Mouse (Mus musculus): ENCODE measurements around the gene Jam2. TPM values are rescaled to one million over a fixed set of nuclear protein-coding genes. Genes with fewer than 3 reads are reported as not detected.

Jam2 gene
- polyA plus RNA-seq, 1 experiment from 2014 or later, result 5.9 TPM

DNA sequence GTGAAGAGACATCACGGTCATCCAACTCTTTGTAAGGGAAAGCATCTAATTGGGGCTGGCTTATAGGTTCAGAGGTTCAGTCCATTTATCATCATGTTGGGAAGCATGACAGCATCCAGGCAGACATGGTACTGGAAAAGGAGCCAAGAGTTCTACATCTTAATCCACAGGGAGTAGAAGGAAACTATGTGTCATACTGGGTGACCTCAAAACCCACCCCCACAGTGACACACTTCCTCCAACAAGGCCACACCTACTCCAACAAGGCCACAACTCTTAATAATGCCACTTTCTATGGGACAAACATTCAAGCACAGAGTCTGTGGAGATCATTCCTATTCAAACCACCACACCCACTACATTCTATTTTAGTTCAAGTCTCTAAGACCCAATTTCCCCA is 36.3 kb downstream of the Jam2 start:
- Histone ChIP-seq H3K9ac (ENCODE audit: low read depth, low read length) (no peak overlapping the region), H3K9me3 (ENCODE audit: control insufficient read depth) (no peaks in the 10 kb centered on the region), H3K4me3 (ENCODE audit: low read depth, low read length) (no peak overlapping the region), H3K27ac (ENCODE audit: low read depth, low read length) (no peak overlapping the region), H3K4me2 (replicated peaks; ENCODE audit: low read depth) (no peak overlapping the region), H3K27me3 (replicated peaks; ENCODE audit: control insufficient read depth, insufficient read depth, low read length) (no peaks in the 10 kb centered on the region), H3K4me1 (replicated peaks; ENCODE audit: control insufficient read depth, insufficient read depth, low read length) (no peaks in the 10 kb centered on the region), H3K36me3 (ENCODE audit: control insufficient read depth, insufficient read depth) (no peaks in the 10 kb centered on the region)
- no peak for TF ChIP-seq CTCF (IDR thresholded peaks at IDR 0.05; ENCODE audit: low read depth)
- ATAC-seq, result no peak
- WGBS, result 83% methylated on average over 1 of the region's 1 CpGs

DNA sequence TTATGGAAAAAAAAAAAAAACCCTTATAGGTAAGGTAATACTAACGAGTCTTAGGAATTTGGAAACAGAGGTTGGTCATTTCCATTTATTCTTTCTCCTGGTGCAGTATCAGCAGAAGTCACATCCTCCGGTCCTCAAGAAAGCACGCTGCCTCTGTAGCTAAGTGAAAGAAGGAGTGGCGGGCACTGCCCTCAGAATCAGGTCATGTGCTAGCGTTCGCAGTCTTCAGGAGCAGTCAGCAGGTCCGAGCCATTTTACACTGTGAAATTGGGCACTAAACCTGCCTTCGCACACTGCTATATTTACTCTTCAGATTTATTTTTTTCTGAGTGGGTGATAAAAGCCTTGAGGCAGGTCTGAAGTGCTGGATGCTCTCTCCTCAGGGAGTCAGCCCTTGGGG is 39.9 kb downstream of the Jam2 start:
- Histone ChIP-seq H3K9ac (ENCODE audit: low read depth, low read length) (no peak overlapping the region), H3K4me1 (replicated peaks; ENCODE audit: control insufficient read depth, insufficient read depth, low read length) (no peaks in the 10 kb centered on the region), H3K36me3 (ENCODE audit: control insufficient read depth, insufficient read depth) (no peaks in the 10 kb centered on the region), H3K4me2 (replicated peaks; ENCODE audit: low read depth) (no peak overlapping the region), H3K27me3 (replicated peaks; ENCODE audit: control insufficient read depth, insufficient read depth, low read length) (no peaks in the 10 kb centered on the region), H3K4me3 (ENCODE audit: low read depth, low read length) (no peak overlapping the region), H3K9me3 (ENCODE audit: control insufficient read depth) (no peaks in the 10 kb centered on the region), H3K27ac (ENCODE audit: low read depth, low read length) (no peak overlapping the region)
- TF ChIP-seq CTCF (IDR thresholded peaks at IDR 0.05; ENCODE audit: low read depth), result no peak
- ATAC-seq, result no peak
- 59% methylated on average over 8 of the region's 8 CpGs for WGBS

DNA sequence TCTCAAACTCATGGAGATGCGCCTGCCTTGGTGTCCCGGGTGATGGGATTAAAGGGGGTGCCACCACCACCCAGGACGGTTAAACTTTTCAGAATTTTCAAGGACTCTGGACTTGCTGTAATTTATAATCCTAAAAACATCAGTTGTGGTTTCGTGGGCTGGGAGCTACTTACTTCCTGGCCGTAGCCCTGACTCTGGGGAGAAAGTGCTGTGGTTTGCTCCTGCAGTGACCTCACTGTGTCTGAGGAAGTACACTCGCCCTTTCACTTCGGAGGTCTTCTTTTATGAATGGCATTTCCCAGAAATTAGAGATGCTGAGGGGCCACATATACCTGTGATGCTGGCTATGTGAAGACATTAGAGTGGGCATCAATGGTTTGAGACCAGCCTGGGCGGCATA is 40.6 kb downstream of the Jam2 start:
- Histone ChIP-seq H3K4me3 (ENCODE audit: low read depth, low read length) (no peak overlapping the region), H3K9me3 (ENCODE audit: control insufficient read depth) (no peaks in the 10 kb centered on the region), H3K36me3 (ENCODE audit: control insufficient read depth, insufficient read depth) (no peaks in the 10 kb centered on the region), H3K4me1 (replicated peaks; ENCODE audit: control insufficient read depth, insufficient read depth, low read length) (no peaks in the 10 kb centered on the region), H3K9ac (ENCODE audit: low read depth, low read length) (no peak overlapping the region), H3K27me3 (replicated peaks; ENCODE audit: control insufficient read depth, insufficient read depth, low read length) (no peaks in the 10 kb centered on the region), H3K27ac (ENCODE audit: low read depth, low read length) (no peak overlapping the region), H3K4me2 (replicated peaks; ENCODE audit: low read depth) (no peak overlapping the region)
- 73% methylated on average over 8 of the region's 8 CpGs for WGBS
- no peak for TF ChIP-seq CTCF (IDR thresholded peaks at IDR 0.05; ENCODE audit: low read depth)
- no peak for ATAC-seq

DNA sequence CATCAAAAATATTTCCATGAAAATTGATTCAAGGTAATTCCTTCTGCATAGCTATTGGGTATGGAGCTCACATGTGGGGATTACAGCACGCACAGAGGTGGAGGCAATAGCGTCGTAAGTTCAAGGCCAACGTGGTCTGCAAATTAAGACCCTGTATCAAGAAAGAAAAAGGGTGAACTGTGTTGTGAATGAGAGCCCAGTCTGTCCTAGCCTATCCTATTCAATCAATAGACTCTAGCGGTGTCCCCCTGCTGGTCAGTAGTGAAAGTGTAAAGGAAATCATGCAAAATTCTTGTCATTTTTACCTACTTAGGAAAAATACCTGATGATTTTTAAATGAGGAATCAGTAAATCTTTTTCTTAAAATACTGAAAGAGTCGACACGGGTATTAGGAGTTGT is 43.5 kb downstream of the Jam2 start:
- H3K36me3 ChIP-seq (ENCODE audit: control insufficient read depth, insufficient read depth), result 0 out of 2 replicates have a peak, but pooled peaks cover 3% of the 10 kb centered on the region
- H3K4me3 ChIP-seq (ENCODE audit: low read depth, low read length), result no peak overlapping the region
- WGBS, result 40% methylated on average over 7 of the region's 7 CpGs
- H3K9me3 ChIP-seq (ENCODE audit: control insufficient read depth), result no peaks in the 10 kb centered on the region
- H3K4me1 ChIP-seq (replicated peaks; ENCODE audit: control insufficient read depth, insufficient read depth, low read length), result no peaks in the 10 kb centered on the region
- H3K9ac ChIP-seq (ENCODE audit: low read depth, low read length), result no peak overlapping the region
- no peak overlapping the region for H3K4me2 ChIP-seq (replicated peaks; ENCODE audit: low read depth)
- peak; percentile 79 for TF ChIP-seq CTCF (IDR thresholded peaks at IDR 0.05; ENCODE audit: low read depth)
- ATAC-seq, result no peak
- H3K27ac ChIP-seq (ENCODE audit: low read depth, low read length), result no peak overlapping the region
- H3K27me3 ChIP-seq (replicated peaks; ENCODE audit: control insufficient read depth, insufficient read depth, low read length), result no peaks in the 10 kb centered on the region

DNA sequence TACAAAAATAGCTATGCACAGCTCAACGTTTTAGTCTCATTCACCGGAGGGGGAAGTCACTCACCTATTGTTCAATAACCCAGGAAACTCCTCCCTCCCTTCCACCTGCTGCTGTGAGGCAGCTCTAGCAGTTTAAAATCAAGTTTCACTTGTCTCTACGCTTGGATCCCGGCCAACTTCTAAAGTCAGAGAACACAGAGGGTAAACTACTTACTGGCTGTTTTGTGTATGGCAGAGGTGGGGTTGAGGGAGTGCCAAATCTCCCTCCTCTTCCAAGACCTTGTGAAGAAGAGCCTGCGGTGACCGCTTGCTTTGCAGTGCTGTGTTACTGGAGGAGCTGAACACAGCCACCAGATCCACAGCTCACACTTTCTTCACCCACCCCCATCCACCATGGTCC is 51.1 kb downstream of the Jam2 start:
- WGBS, result 36% methylated on average over 6 of the region's 6 CpGs
- H3K36me3 ChIP-seq (ENCODE audit: control insufficient read depth, insufficient read depth), result peaks cover 54% of the 10 kb centered on the region

DNA sequence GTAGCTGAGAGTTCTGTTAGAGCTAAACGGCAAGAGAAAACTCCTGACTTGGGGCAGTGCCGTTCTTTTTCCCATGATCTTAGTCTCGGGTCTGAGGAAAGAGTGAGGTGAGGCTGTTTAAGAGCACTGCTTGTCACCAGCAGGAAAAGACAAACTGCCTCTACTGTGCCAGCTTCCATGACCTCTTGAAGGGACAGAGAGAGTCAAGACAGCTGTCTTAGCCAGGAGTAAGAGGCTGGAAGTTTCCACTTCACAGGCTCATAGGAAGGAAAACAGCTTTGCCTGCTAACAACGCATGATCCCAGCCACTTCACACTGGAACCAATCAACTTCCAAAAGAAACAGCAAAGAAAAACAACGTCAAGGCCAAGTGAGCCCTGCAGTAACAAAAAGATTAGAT is 57.8 kb downstream of the Jam2 start:
- H3K36me3 ChIP-seq (ENCODE audit: control insufficient read depth, insufficient read depth), result peaks cover 44% of the 10 kb centered on the region
- H3K27me3 ChIP-seq (replicated peaks; ENCODE audit: control insufficient read depth, insufficient read depth, low read length), result no peaks in the 10 kb centered on the region
- no peaks in the 10 kb centered on the region for H3K9me3 ChIP-seq (ENCODE audit: control insufficient read depth)
- 56% methylated on average over 5 of the region's 5 CpGs for WGBS
- peaks cover 6% of the 10 kb centered on the region; the same call in 1 of the 2 replicates for H3K4me1 ChIP-seq (replicated peaks; ENCODE audit: control insufficient read depth, insufficient read depth, low read length)
- no peak overlapping the region for H3K4me2 ChIP-seq (replicated peaks; ENCODE audit: low read depth)
- H3K4me3 ChIP-seq (ENCODE audit: low read depth, low read length), result no peak overlapping the region
- TF ChIP-seq CTCF (IDR thresholded peaks at IDR 0.05; ENCODE audit: low read depth), result no peak
- H3K9ac ChIP-seq (ENCODE audit: low read depth, low read length), result no peak overlapping the region
- no peak for ATAC-seq
- H3K27ac ChIP-seq (ENCODE audit: low read depth, low read length), result peak overlapping the region; percentile 28; the same call in 1 of the 2 replicates

More for the DNA sequence above, 51.1 kb downstream of the Jam2 start:
- H3K9me3 ChIP-seq (ENCODE audit: control insufficient read depth), result no peaks in the 10 kb centered on the region
- H3K4me2 ChIP-seq (replicated peaks; ENCODE audit: low read depth), result no peak overlapping the region
- H3K27ac ChIP-seq (ENCODE audit: low read depth, low read length), result no peak overlapping the region
- ATAC-seq, result peak; percentile 86
- H3K4me1 ChIP-seq (replicated peaks; ENCODE audit: control insufficient read depth, insufficient read depth, low read length), result 0 out of 2 replicates have a peak, but pooled peaks cover 2% of the 10 kb centered on the region
- no peak for TF ChIP-seq CTCF (IDR thresholded peaks at IDR 0.05; ENCODE audit: low read depth)
- H3K4me3 ChIP-seq (ENCODE audit: low read depth, low read length), result no peak overlapping the region
- H3K27me3 ChIP-seq (replicated peaks; ENCODE audit: control insufficient read depth, insufficient read depth, low read length), result no peaks in the 10 kb centered on the region
- H3K9ac ChIP-seq (ENCODE audit: low read depth, low read length), result no peak overlapping the region

DNA sequence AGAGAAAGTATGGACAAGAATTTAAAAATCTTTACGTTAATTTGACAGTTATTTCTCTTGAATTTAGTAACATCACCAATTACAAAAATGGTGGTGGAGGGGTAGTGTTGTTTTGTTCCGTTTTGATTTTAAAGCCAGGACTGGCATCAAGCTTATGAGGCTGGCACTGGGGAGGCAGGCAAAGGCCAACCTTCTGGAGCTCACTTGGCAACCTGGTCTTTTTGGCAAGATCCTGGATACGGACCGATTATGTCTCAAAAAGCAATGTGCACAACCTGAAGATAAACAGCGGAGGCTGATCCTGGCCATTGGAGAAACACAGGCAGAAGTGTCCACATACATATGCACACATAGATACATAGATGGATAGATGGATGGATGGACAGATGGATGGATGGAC is 58.8 kb downstream of the Jam2 start:
- Histone ChIP-seq H3K27me3 (replicated peaks; ENCODE audit: control insufficient read depth, insufficient read depth, low read length) (no peaks in the 10 kb centered on the region), H3K4me3 (ENCODE audit: low read depth, low read length) (no peak overlapping the region), H3K36me3 (ENCODE audit: control insufficient read depth, insufficient read depth) (peaks cover 35% of the 10 kb centered on the region), H3K27ac (ENCODE audit: low read depth, low read length) (no peak overlapping the region), H3K9ac (ENCODE audit: low read depth, low read length) (no peak overlapping the region; the same call in 1 of the 2 replicates), H3K9me3 (ENCODE audit: control insufficient read depth) (no peaks in the 10 kb centered on the region), H3K4me1 (replicated peaks; ENCODE audit: control insufficient read depth, insufficient read depth, low read length) (peaks cover 6% of the 10 kb centered on the region; the same call in 1 of the 2 replicates), H3K4me2 (replicated peaks; ENCODE audit: low read depth) (no peak overlapping the region)
- no peak for TF ChIP-seq CTCF (IDR thresholded peaks at IDR 0.05; ENCODE audit: low read depth)
- ATAC-seq, result no peak
- WGBS, result 89% methylated on average over 5 of the region's 5 CpGs
